Mouse (Mus musculus) retina, embryonic 14.5 days (tissue): Measurements from ENCODE around the gene Fam117a.
"Not testable (repeated sequence)": the region's sequence is repeated elsewhere in the genome, so short reads cannot be mapped to it uniquely, and the experiment has no call there.

Source experiments
- DNase-seq: peaks from one replicate; pipeline ENCODE4 v3.0.0-alpha.2; 2015; ENCODE audit warnings: low spot score

Fam117a gene

GRCm38 (mm10) chr11:95392708-95393499, 56.1 kb downstream of the Fam117a start:
- no peak for DNase-seq

DNA sequence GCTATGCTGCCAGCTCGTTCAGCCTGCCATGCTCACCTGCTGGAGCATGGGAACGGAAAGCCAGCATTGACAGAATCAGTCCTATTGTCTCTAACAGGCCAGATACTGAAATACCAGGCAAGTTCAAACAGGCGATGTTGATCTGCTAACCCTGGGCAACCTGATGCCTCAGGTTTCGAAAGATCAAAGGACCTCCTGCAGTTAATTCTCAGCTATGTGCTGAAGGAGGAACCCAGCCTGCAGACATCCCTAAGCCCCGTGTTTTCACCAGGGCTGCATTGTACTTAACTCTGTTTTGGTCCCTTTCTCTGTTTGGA, 56.6 kb downstream of the Fam117a start:
- no peak for DNase-seq

GRCm38 (mm10) chr11:95394112-95394511, 57.3 kb downstream of the Fam117a start:
- no peak for DNase-seq

- no peak for DNase-seq
Measured at GRCm38 (mm10) chr11:95396548-95396947, 59.7 kb downstream of the Fam117a start.

- peak; percentile 90 for DNase-seq
Measured at GRCm38 (mm10) chr11:95397843-95398835, 61.3 kb downstream of the Fam117a start.

DNA sequence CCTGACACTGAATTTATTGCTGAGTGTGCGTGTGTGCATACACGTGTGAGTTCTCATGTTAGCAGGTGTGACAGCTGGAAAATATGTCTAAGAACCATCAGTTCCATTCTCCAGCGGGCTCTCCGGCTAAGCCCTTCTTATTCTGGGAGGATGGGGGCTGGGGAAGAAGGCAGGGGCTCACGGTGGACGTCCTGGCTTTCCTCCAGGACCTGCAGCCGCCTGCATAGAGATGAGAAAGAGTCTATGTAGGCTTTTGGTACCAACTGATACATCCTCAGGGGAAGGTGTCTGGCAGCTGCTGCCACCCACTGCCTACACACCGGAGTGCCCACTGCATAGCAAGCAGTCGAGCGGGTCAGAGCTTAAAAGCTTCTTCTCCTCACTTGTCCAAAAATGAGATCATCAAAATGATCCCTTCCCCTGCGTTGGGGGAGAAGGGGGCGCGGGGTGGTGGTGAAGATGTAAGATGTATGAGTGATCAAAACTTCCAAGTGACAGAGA, 62.8 kb downstream of the Fam117a start:
- no peak for DNase-seq

DNA sequence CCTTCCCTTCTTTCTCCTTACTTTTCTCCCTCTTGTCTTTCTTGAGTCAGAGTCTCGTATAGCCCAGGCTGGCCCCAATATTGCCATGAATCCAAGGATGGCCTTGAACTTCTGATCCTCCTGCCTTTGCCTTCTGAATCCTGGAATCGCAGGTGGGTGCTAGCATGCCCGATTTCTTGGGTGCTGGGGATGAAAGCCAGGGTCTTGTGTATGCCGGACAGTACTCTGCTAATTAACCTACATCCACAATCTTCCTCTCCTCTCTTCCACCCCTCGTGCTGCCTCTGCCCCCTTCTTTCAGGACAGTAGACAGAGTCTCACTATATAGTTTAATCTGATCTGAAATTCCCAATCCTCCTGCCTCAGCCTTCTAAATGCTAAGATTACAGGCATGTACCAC, 64.8 kb downstream of the Fam117a start:
- no peak for DNase-seq

DNA sequence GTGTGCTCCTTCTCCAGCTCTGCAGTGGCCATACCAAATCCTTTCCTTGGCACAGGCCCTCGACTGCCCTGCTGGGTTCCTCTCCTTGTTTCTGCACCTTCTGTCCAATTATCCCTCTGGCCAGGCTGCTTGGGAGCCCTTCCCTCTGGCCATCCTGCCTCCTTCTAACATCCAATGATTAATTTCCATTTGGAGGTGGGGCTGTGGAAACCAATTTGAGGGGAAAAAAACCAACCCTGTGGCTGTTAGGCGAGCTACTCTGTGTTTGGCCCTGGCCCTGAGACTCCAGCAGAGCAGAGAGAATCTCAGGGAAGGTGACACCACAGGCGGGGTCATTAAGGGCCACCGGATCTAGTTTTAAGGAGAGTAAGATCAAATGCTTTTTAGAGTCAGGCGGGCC, 65.4 kb downstream of the Fam117a start:
- no peak for DNase-seq

- no peak for DNase-seq
Measured at GRCm38 (mm10) chr11:95402658-95403101, 65.9 kb downstream of the Fam117a start.

DNA sequence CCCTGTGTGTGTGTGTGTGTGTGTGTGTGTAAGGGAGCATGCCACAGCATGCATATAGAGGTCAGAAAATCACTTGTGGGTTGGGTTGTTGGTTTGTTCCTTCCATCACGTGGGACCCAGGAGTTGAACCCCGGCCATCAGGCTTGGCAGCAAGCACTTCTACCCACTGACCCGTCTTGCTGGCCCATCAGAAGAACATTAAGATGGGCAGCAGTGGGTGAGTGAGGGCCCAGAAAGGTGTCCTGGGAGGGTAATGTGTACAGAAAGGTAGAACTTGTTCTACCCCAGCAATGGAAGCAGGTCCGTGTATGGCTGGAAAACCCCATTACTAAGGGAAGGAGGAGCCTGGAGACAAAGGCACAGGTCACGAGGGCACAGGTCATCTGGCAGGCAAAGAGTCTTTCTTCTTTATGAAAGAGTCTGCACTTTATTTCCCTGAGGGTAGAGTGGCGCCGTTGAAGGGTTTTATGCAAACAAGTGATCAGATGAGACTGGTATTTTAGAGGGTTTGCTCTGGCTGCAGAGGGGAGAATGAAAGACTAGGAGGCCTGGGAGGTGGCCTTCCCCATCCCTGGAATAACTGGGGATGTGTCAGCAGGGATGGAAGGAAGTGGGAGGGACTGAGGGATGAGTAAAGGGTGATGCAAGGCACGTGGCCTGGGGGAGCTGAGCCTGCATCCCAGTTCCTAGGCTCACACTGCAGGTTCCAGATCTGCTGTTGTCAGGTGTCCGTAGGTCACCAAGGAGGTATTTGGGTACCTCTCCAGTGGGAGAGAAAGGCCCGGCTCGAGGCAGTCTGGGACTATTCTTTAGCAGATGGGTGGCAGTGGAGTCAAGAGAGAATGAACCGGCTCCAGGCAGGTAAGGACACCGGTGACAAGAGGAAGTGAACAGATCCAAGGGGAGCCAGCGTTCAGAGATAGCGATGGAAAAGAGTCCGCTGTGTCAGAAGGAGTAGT, 66.8 kb downstream of the Fam117a start:
- DNase-seq: no peak

- no peak for DNase-seq
Measured at GRCm38 (mm10) chr11:95405771-95406170, 69.0 kb downstream of the Fam117a start.

GRCm38 (mm10) chr11:95406398-95406797, 69.6 kb downstream of the Fam117a start:
- DNase-seq: not testable (repeated sequence)

DNA sequence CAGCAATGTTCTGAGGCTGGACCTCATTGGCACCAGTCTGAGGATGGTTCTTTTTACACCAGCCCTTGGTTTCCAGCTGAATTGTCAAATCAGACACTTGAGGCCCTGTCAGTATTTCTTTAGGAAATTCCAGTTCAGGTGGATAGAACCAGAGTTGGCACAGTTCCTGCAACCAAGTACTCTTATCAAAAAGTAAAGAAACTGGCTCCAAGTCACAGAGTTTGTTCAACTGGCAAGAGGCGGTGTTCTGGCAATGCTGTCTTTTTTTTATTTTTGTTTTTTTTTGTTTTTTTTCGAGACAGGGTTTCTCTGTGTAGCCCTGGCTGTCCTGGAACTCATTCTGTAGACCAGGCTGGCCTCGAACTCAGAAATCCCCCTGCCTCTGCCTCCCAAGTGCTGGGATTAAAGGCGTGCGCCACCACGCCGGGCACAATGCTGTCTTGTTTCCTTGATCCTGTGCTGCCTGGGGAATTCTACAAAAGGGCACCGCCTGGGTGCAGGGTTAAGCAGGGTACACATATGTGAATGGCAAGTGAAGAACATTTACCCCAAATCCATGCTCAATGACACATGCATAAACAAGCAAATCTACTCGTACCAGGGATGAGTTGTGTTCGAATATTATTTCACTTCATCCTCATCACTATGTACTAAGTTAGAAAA, 72.8 kb downstream of the Fam117a start:
- DNase-seq: no peak

DNA sequence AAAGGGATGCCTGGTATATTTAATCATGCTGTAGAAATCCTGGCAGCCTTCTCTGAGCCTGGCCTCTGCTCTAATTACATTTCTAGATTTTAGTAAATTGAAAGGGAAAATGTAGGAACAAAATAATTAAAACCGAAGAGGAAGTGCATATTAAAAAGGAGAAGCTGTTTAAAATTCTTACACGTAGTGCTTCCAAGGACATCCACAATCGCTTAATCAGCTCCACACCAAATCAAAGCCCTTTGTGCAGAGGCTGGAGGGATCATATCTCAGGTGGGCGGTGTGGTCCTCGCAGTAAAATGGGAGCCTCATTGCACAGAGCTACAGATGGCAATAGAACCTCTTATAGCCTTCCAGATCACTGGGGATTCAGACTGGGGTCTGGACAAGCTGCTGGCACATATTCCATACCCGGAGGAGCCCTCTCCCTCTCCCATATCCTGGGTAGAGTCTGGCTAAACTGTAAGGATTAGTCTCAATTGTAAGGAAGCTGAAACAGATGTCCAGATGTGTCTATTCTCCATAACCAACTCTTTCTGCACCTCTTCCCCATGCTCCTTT, 74.7 kb downstream of the Fam117a start:
- DNase-seq: no peak

GRCm38 (mm10) chr11:95412615-95413014, 75.8 kb downstream of the Fam117a start:
- no peak for DNase-seq

DNA sequence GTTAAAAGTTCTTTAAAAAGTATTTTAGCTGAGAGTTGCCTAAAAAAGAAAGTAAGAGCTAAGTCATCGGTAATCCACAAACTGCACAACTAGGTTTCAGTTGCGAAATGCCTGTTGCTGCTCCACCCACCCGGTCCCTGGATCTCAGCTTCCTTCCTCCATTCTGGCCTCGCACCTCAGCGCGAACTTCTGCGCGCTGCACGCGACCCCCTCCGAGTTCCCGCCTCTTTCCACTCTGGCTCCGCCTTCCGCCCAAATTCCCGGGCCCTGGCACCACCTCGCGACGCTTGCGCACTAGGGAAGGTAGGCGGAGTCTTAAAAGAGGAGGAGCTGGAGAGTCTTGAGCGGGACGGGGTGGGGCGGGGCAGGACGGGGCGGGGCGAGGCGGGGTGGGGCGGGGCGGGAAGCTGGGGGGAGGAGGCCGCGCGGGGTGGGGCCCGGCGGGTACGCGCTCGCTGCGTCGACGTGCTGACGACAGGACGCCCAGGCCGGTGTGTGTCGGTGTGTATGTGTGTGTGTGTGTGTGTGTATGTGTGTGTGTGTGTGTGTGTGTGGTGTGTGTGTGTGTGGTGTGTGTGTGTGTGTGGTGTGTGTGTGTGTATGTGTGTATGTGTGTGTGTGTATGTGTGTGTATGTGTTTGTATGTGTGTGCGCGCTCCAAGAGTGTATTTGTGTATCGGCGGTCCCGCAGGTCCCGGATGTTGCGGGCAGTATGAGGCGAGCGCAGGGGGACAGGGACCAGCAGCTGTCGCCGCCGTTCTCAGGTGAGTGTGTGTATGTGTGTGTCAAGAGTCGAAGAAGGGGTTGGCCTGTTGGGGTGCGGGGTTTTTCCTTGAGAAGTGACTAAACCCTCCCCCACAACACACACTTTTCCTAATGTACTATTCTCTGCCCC, 77.1 kb downstream of the Fam117a start, which contains the start of gene Spop:
TSS of gene Spop (plus strand) at position 440 of the 895 bp plus-strand sequence.
- peak; percentile 93 for DNase-seq

GRCm38 (mm10) chr11:95414536-95415161, 77.8 kb downstream of the Fam117a start:
- DNase-seq: peak; percentile 98

DNA sequence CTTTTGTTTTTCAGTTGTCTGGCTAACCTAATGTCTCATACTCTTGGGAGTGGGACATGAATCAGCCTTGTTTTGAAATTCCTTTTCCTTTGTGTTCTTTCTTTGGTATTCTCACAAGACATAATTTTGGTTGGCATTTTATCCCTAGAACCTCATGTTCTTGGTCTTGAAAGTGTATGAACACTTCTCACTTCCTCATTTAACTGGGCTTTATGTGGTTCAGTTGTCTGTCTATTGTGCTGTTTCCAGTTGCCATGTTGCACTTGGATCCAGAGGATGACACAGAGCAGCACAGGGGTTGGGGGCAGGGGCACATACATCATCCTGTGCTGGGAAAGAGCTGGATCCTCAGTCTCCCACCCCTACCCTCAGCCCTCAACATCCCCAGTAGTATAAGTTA, 79.1 kb downstream of the Fam117a start:
- DNase-seq: no peak

DNA sequence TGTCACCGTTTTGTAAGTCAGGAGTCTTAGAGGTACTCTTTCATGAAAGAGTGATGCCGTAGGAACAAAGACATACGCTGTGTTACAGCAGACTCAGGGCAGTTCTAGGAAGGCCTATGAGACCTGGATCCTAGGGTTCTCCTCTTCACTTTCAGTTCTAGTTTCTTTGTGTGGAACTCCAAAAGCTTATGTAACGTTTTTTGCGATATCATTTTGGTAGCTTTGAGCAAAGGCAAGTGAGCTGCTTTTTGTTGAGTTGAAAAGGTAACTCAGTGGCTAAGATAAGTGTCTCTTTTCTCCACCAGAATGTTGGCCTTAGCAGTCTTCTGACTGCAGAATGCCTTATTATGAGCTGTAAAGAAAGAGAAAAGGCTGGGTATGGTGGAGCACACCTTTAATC, 80.5 kb downstream of the Fam117a start:
- DNase-seq: no peak
